Mouse (Mus musculus) mesoderm, embryonic 11.5 days (tissue): Measurements from ENCODE around the gene Lypla2.
A peak's percentile ranks its signal among the peaks of the same experiment; 100 is the strongest.
"Not testable (repeated sequence)": the region's sequence is repeated elsewhere in the genome, so short reads cannot be mapped to it uniquely, and the experiment has no call there.

Experiments
- DNase-seq: peaks from one replicate; pipeline ENCODE4 v3.0.0-alpha.2; 2012; ENCODE audit warnings: low read depth, low spot score

Gene Lypla2

GRCm38 (mm10) chr4:135949475-135949874 lies 23.0 kb downstream of the Lypla2 start:
- no peak for DNase-seq

DNA sequence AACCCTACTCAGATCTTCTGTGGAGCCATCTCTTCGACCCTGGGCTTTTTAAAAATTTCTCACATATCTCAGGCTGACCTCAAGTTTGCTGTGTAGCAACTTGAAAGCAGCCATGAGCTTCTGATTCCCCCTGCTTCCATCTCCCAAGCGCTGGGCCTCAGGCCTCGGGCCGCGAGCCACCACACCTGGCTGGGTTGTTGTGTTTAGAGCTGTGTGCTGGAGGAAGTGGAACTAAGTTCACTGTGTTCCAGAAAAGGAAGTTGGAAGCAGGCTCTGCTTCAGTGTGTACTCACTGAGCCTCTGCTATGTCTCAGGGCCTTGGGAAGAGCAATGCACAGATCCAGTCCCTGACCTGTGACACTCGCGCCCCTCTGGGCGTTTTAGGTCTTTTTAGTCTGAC lies 24.3 kb downstream of the Lypla2 start:
- no peak for DNase-seq

GRCm38 (mm10) chr4:135946659-135947301 lies 25.6 kb downstream of the Lypla2 start:
- DNase-seq = no peak

DNA sequence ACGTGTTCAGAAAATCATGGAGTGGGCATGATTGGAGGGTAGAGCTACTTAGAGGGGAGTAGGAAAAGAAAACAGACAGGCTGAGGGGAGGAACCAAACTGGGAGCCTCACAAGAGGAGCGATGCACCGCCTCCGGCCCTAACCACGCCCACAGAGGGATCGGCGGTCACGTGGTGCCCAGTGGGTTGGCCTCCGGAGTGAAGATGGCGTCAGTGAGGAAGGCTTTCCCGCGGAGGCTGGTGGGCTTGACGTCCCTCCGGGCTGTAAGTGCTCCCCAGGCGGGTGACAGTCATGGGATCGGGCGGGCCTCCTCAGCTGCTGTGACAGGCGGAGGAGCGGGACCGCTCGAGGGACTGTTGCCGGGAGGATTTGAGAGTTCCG lies 26.2 kb downstream of the Lypla2 start, which contains the start of gene Hmgcl:
Hmgcl (plus strand) TSS at position 171 of the 381 bp plus-strand sequence.
- DNase-seq = peak; percentile 94

- DNase-seq = no peak
Measured at GRCm38 (mm10) chr4:135945706-135946105, 26.7 kb downstream of the Lypla2 start.

GRCm38 (mm10) chr4:135943389-135943788 lies 29.0 kb downstream of the Lypla2 start:
- DNase-seq = no peak

- no peak for DNase-seq
Measured at GRCm38 (mm10) chr4:135942193-135942592, 30.2 kb downstream of the Lypla2 start.

GRCm38 (mm10) chr4:135941026-135941425 lies 31.4 kb downstream of the Lypla2 start:
- not testable (repeated sequence) for DNase-seq

DNA sequence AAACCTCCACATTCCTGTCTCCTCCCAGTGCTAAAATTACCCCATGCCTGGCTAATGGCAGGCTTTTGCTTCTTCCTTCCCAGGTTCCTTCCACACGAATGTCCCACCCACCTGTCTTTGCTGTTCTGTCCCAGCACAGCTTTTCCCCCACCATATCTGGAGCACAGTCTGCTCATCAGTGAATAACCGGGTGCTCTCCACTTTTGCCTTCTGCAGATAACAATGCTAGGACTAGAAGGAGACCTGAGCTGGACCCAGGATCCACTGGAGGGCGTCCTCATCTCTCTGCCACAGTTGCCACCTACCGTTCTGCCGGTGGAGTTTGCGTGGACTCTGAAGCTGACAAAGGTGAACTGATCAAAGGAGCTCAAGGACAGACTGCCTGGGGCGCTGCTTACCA lies 33.6 kb downstream of the Lypla2 start:
- DNase-seq = no peak

DNA sequence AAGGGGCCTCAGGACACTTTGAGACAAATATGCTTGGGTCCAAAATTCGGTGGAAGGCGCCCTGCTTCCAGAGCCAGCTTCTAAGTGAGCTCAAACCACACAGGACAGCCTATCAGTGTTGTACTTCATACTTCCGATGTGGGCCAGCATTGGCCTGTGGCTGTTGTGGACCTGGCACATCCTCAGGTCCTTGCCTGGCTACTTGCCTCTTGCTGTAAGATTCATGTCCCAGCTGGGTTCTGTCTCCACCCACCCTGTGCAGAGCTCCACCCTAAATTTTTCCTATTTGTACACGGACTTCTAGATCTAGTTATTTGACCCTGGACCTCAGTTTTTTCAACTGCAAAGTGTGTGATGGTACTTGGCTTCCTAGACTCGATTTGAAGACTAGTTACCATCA lies 36.9 kb downstream of the Lypla2 start:
- DNase-seq = no peak

GRCm38 (mm10) chr4:135934708-135935500 lies 37.5 kb downstream of the Lypla2 start:
- DNase-seq = peak; percentile 12

- DNase-seq = peak; percentile 30
Measured at GRCm38 (mm10) chr4:135931832-135932231, 40.6 kb downstream of the Lypla2 start.

GRCm38 (mm10) chr4:135930239-135930638 lies 42.2 kb downstream of the Lypla2 start:
- no peak for DNase-seq

DNA sequence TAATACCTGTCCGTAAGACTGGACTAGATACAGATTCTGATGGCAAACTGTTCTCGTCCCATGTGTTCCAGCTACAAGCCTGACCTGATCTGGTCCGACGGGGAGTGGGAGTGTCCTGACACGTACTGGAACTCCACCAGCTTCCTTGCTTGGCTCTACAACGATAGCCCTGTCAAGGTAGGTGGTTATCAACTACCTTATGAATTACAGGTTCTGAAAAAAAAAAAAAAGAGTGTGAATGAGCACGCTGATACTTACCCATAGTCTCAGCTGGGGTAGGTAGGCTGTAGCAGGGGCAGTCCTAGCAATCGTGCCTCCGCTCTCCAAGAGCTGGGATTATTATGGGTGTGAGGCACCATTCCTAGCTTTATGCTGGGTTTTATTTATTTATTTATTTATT lies 42.6 kb downstream of the Lypla2 start:
- DNase-seq = no peak

- DNase-seq = no peak
Measured at GRCm38 (mm10) chr4:135929405-135929804, 43.0 kb downstream of the Lypla2 start.

- DNase-seq = no peak
Measured at GRCm38 (mm10) chr4:135928376-135928775, 44.0 kb downstream of the Lypla2 start.

GRCm38 (mm10) chr4:135926861-135927260 lies 45.6 kb downstream of the Lypla2 start:
- no peak for DNase-seq

- DNase-seq = no peak
Measured at GRCm38 (mm10) chr4:135926195-135926808, 46.1 kb downstream of the Lypla2 start.

- DNase-seq = no peak
Measured at GRCm38 (mm10) chr4:135925341-135925740, 47.1 kb downstream of the Lypla2 start.

- DNase-seq = no peak
Measured at GRCm38 (mm10) chr4:135924418-135924817, 48.0 kb downstream of the Lypla2 start.

- DNase-seq = no peak
Measured at GRCm38 (mm10) chr4:135922190-135922589, 50.2 kb downstream of the Lypla2 start.

DNA sequence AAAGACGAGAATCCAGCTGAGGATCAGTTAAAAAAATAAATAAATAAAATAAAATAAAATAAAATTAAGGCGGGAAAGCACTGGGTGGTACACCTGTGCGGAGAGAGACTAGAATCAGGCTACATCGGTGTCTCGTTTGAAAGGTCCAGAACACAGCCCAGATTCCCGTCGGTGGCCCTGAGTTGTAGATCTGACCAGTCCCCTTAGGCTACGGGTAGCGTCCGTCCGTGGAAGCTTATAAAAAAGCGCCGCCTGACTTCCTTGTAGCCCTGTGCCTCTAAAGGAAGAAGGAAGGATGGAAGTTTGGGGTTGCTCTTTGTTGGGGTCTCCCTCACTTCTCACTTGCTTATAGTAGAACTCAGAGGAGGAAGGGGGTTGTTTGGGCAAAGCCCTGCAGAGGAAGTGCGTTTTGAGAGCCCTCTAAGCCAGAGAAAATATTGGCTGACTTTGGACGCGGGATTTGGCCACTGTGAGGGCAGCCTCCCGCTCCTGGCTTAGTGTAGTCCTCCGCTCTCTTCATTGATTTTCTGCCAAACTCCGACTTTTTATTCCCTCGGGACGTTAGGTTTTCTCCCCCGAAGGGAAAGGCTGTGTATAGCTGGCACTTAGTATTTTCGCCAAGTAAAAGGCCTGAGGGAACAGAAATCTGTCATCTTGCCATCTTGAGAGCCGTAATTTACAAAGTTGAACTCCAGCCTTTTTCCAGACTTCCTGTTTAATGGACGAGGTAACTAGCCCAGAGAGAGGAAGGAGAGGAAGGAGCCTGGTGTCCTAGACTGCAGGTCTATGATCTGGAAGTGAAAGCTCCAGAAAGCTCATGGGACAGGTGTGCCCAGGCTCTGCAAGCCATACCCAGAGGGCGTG lies 50.9 kb downstream of the Lypla2 start:
- DNase-seq = no peak
